ENCODE assay signal across 18 mouse cellular contexts in genomic region chr14:32072807-32073206, GRCm38 (mm10). TPM values are rescaled to one million over a fixed set of nuclear protein-coding genes. Genes with fewer than 3 reads are reported as not detected.
DNase-seq lines count a peak whose midpoint lies in the region; ATAC-seq lines count a peak whose summit lies in the region.
"Had no signal": no experiment of that assay in that cellular context is flagged by ENCODE, and none has a peak within 500 bp of the region (broad histone marks: within the 10 kb centered on the region; RNA-seq: fewer than 3 reads in every experiment).

No protein-coding gene starts in this region.

- DNase-seq in forebrain, embryonic 10.5 days (ENCODE audit: extremely low spot score, low spot score) = no peak
- DNase-seq in heart, postnatal 14 days = no peak
- DNase-seq in lung, postnatal 36 days = no peak
- DNase-seq in retina, postnatal 1 day = peak; percentile 59
- no peak for DNase-seq in ovary, postnatal 36 days (ENCODE audit: low spot score)
- DNase-seq: forebrain, postnatal 0 days; lung, adult 2 months; thymus, postnatal 14 days had no signal

- H3K9ac ChIP-seq in forebrain, embryonic 13.5 days = no peak overlapping the region
- H3K9ac ChIP-seq in heart, embryonic 15.5 days = no peak overlapping the region
- no peak overlapping the region for H3K9ac ChIP-seq in lung, embryonic 16.5 days (ENCODE audit: low read length)
- H3K9ac ChIP-seq: embryonic facial prominence, embryonic 12.5 days; forebrain, postnatal 0 days; neural tube, embryonic 12.5 days had no signal

- H3K27ac ChIP-seq in forebrain, embryonic 10.5 days = 0 out of 2 replicates have a peak overlapping the region, but pooled peaks have one; percentile 12
- H3K27ac ChIP-seq in forebrain, embryonic 13.5 days = no peak overlapping the region
- H3K27ac ChIP-seq in heart, embryonic 15.5 days = peak overlapping the region; percentile 74
- H3K27ac ChIP-seq in lung, embryonic 16.5 days (ENCODE audit: low read length) = peak overlapping the region; percentile 28; the same call in 1 of the 2 replicates
- H3K27ac ChIP-seq: embryonic facial prominence, embryonic 12.5 days; hindbrain, postnatal 0 days; neural tube, embryonic 12.5 days had no signal

- ATAC-seq in forebrain, embryonic 13.5 days = no peak
- peak; percentile 8; the same call in 1 of the 2 replicates for ATAC-seq in heart, embryonic 15.5 days (replicated peaks; ENCODE audit: insufficient number of reproducible peaks, insufficient read depth, low FRiP score, low read depth)
- ATAC-seq in lung, embryonic 16.5 days (ENCODE audit: low read depth) = no peak
- ATAC-seq: forebrain, postnatal 0 days had no signal

- intact Hi-C loops in heart, postnatal 14 days (cut with DNase I) = no loop called here

- H3K4me1 ChIP-seq in forebrain, embryonic 10.5 days = peaks cover 13% of the 10 kb centered on the region
- no peaks in the 10 kb centered on the region for H3K4me1 ChIP-seq in forebrain, embryonic 13.5 days
- peaks cover 18% of the 10 kb centered on the region for H3K4me1 ChIP-seq in heart, embryonic 15.5 days (replicated peaks)
- H3K4me1 ChIP-seq in lung, embryonic 16.5 days (replicated peaks; ENCODE audit: control insufficient read depth, insufficient read depth, low read length) = peaks cover 4% of the 10 kb centered on the region; the same call in 1 of the 2 replicates
- H3K4me1 ChIP-seq: neural tube, embryonic 12.5 days had no signal

- no peaks in the 10 kb centered on the region for H3K36me3 ChIP-seq in forebrain, embryonic 10.5 days (replicated peaks)
- no peaks in the 10 kb centered on the region for H3K36me3 ChIP-seq in forebrain, embryonic 13.5 days (ENCODE audit: poor library complexity, severe bottlenecking)
- H3K36me3 ChIP-seq in heart, embryonic 15.5 days = no peaks in the 10 kb centered on the region
- H3K36me3 ChIP-seq in lung, embryonic 16.5 days (ENCODE audit: control insufficient read depth, insufficient read depth, low read length) = no peaks in the 10 kb centered on the region
- H3K36me3 ChIP-seq: embryonic facial prominence, embryonic 12.5 days; limb, embryonic 10.5 days; neural tube, embryonic 12.5 days had no signal

- H3K4me2 ChIP-seq in forebrain, embryonic 13.5 days = no peak overlapping the region
- no peak overlapping the region for H3K4me2 ChIP-seq in heart, embryonic 15.5 days
- H3K4me2 ChIP-seq in lung, embryonic 16.5 days (ENCODE audit: low read depth, low read length) = no peak overlapping the region
- H3K4me2 ChIP-seq: embryonic facial prominence, embryonic 12.5 days; liver, embryonic 11.5 days; neural tube, embryonic 12.5 days had no signal

- no peak overlapping the region for H3K4me3 ChIP-seq in forebrain, embryonic 10.5 days
- H3K4me3 ChIP-seq in forebrain, embryonic 13.5 days = no peak overlapping the region
- no peak overlapping the region for H3K4me3 ChIP-seq in heart, embryonic 15.5 days
- no peak overlapping the region for H3K4me3 ChIP-seq in lung, embryonic 16.5 days (ENCODE audit: low read length)
- H3K4me3 ChIP-seq: embryonic facial prominence, embryonic 12.5 days; limb, embryonic 10.5 days; neural tube, embryonic 12.5 days had no signal

- no peaks in the 10 kb centered on the region for H3K9me3 ChIP-seq in forebrain, embryonic 10.5 days
- no peaks in the 10 kb centered on the region for H3K9me3 ChIP-seq in forebrain, embryonic 13.5 days (replicated peaks)
- H3K9me3 ChIP-seq in heart, embryonic 15.5 days (replicated peaks) = no peaks in the 10 kb centered on the region
- H3K9me3 ChIP-seq in lung, embryonic 16.5 days (ENCODE audit: control insufficient read depth, low read length) = no peaks in the 10 kb centered on the region
- H3K9me3 ChIP-seq: embryonic facial prominence, embryonic 12.5 days; limb, embryonic 10.5 days; neural tube, embryonic 12.5 days had no signal

- no peaks in the 10 kb centered on the region for H3K27me3 ChIP-seq in forebrain, embryonic 10.5 days (ENCODE audit: poor library complexity, severe bottlenecking)
- no peaks in the 10 kb centered on the region for H3K27me3 ChIP-seq in forebrain, embryonic 13.5 days
- H3K27me3 ChIP-seq in heart, embryonic 15.5 days = no peaks in the 10 kb centered on the region
- H3K27me3 ChIP-seq in lung, embryonic 16.5 days (ENCODE audit: control insufficient read depth, insufficient read depth, low read depth, low read length) = no peaks in the 10 kb centered on the region
- H3K27me3 ChIP-seq: CH12.LX; embryonic facial prominence, embryonic 12.5 days; neural tube, embryonic 12.5 days had no signal

RNA-seq across cellular contexts. Expression of gene Oxnad1, which starts 12.4 kb away (rescaled TPM):
- polyA plus RNA-seq in forebrain, embryonic 10.5 days (2016; fragmentation: Nextera tagmentation; extraction: Ambion mirVana) = 22.5 and 23.2 TPM in 2 replicates
- 20.8 and 26.0 TPM in 2 replicates for polyA plus RNA-seq in forebrain, embryonic 13.5 days (2015; fragmentation: Nextera tagmentation; extraction: Ambion mirVana)
- 34.3 and 38.4 TPM in 2 replicates for polyA plus RNA-seq in heart, embryonic 15.5 days (2015; fragmentation: Nextera tagmentation; extraction: Ambion mirVana)
- 10 to 100 TPM; 43.4 to 51.9 TPM for total RNA-seq in heart, postnatal 14 days (2021)
- 15.8 and 18.6 TPM in 2 replicates for polyA plus RNA-seq in lung, embryonic 16.5 days (2015; fragmentation: Nextera tagmentation; extraction: Ambion mirVana)

RNA-seq across cellular contexts. Expression of gene Dph3, which starts 12.7 kb away (rescaled TPM):
- polyA plus RNA-seq in forebrain, embryonic 10.5 days (2016; fragmentation: Nextera tagmentation; extraction: Ambion mirVana) = 110 and 114 TPM in 2 replicates
- polyA plus RNA-seq in forebrain, embryonic 13.5 days (2015; fragmentation: Nextera tagmentation; extraction: Ambion mirVana) = 88.1 and 88.8 TPM in 2 replicates
- 66.3 and 81.3 TPM in 2 replicates for polyA plus RNA-seq in heart, embryonic 15.5 days (2015; fragmentation: Nextera tagmentation; extraction: Ambion mirVana)
- 10 to 100 TPM; 74.5 to 86.9 TPM for total RNA-seq in heart, postnatal 14 days (2021)
- 76.6 and 77.1 TPM in 2 replicates for polyA plus RNA-seq in lung, embryonic 16.5 days (2015; fragmentation: Nextera tagmentation; extraction: Ambion mirVana)

RNA-seq across cellular contexts. Expression of gene Galnt15, which starts 44.0 kb away (rescaled TPM):
- 0.05 and 0.09 TPM in 2 replicates for polyA plus RNA-seq in forebrain, embryonic 10.5 days (2016; fragmentation: Nextera tagmentation; extraction: Ambion mirVana)
- 0.10 and 0.19 TPM in 2 replicates for polyA plus RNA-seq in forebrain, embryonic 13.5 days (2015; fragmentation: Nextera tagmentation; extraction: Ambion mirVana)
- 0.24 and 0.38 TPM in 2 replicates for polyA plus RNA-seq in heart, embryonic 15.5 days (2015; fragmentation: Nextera tagmentation; extraction: Ambion mirVana)
- 10 to 100 TPM; 12.8 to 17.8 TPM for total RNA-seq in heart, postnatal 14 days (2021)
- 0.15 and 0.31 TPM in 2 replicates for polyA plus RNA-seq in lung, embryonic 16.5 days (2015; fragmentation: Nextera tagmentation; extraction: Ambion mirVana)
- total RNA-seq: CH12.LX; common myeloid progenitor, adult 5-6 weeks had no signal
- polyA plus RNA-seq: liver, embryonic 11.5 days had no signal
